24 mouse cellular contexts compared by ENCODE assay signal in the genomic region with DNA sequence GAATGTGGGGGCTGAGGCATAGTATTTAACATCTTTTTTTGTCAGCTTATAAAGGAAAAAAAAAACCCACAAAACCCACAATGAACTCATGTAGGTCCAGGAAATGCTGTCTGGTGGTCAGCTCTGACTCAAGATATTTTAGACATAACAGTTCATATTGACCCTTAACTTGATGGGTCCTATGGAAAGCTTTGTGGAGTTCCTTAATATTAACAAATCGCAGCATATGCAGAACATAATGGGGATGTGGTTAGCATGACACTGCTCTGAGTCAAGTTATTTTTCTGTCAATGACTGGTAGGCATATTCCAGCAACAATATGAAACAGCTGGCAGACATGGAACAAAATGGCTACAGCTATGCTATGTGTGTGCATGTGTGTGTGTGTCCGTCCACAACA.
"Had no signal": no experiment of that assay in that cellular context is flagged by ENCODE, and none has a peak within 500 bp of the region (broad histone marks: within the 10 kb centered on the region; RNA-seq: fewer than 3 reads in every experiment).

No protein-coding gene starts in this region.

- H3K4me3 ChIP-seq: heart, embryonic 10.5 days; heart, embryonic 12.5 days; intestine, embryonic 15.5 days; layer of hippocampus, adult 2 months; left cerebral cortex, adult 2 months; limb, embryonic 13.5 days; limb, embryonic 15.5 days; liver, embryonic 12.5 days had no signal

- H3K36me3 ChIP-seq: heart, embryonic 10.5 days; heart, embryonic 12.5 days; intestine, embryonic 15.5 days; limb, embryonic 13.5 days; limb, embryonic 15.5 days; liver, embryonic 12.5 days had no signal

- H3K9ac ChIP-seq: heart, embryonic 12.5 days; hindbrain, embryonic 14.5 days; intestine, embryonic 15.5 days; limb, embryonic 13.5 days; limb, embryonic 15.5 days; liver, embryonic 12.5 days; liver, embryonic 14.5 days had no signal

- H3K4me1 ChIP-seq: heart, embryonic 10.5 days; heart, embryonic 12.5 days; intestine, embryonic 15.5 days; limb, embryonic 13.5 days; limb, embryonic 15.5 days; liver, embryonic 12.5 days had no signal

- H3K4me2 ChIP-seq: heart, embryonic 12.5 days; hindbrain, embryonic 14.5 days; intestine, embryonic 15.5 days; limb, embryonic 13.5 days; limb, embryonic 15.5 days; liver, embryonic 12.5 days had no signal

- ATAC-seq: hindbrain, embryonic 16.5 days; inflammation-experienced regulatory T-cells, adult 6 months; intestine, embryonic 15.5 days; intestine, postnatal 0 days; liver, embryonic 12.5 days had no signal

- DNase-seq: gastrocnemius, postnatal 14 days; gastrocnemius, postnatal 36 days; heart, adult 18-20 months; heart, postnatal 10 days; heart, postnatal 36 days; kidney, adult 18-20 months; kidney, adult 8-10 months; kidney, postnatal 10 days; kidney, postnatal 25 days; kidney, postnatal 4 days; left cerebral cortex, postnatal 4 days had no signal

- H3K27me3 ChIP-seq: heart, embryonic 12.5 days; intestine, embryonic 15.5 days; limb, embryonic 13.5 days; limb, embryonic 15.5 days; liver, embryonic 12.5 days had no signal

- H3K9me3 ChIP-seq: heart, embryonic 10.5 days; intestine, embryonic 15.5 days had no signal

- H3K27ac ChIP-seq: heart, embryonic 10.5 days; hindbrain, embryonic 14.5 days; intestine, embryonic 15.5 days; layer of hippocampus, adult 2 months; left cerebral cortex, adult 2 months; limb, embryonic 13.5 days; limb, embryonic 15.5 days; liver, embryonic 12.5 days; liver, embryonic 14.5 days had no signal
